Mouse (Mus musculus): ENCODE data around the gene Olfr885.

Gene Olfr885

DNA sequence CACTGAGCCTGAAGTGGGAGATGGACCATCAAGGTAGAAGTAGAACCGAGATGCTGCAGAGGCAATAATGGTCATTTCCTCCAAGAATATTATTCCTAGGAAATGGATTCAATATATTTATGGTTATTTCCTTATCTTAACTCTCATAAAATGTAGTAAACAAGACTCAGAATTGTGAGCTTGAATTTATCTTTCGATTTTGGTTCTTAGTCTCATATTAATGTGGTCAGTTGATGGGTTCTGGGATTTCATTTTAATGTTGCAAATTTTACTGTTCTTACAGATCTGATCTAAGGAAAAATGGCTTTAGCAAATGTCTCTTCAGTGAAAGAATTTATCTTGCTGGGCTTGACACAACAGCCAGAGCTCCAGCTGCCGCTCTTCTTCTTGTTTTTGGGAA, at the start of gene Olfr885:
Olfr885 (plus strand) TSS at position 301 of the 400 bp plus-strand sequence.
- no peak for DNase-seq (ENCODE audit: low spot score in 2 of 2)

- DNase-seq (ENCODE audit: low spot score in 2 of 2) = no peak
These were observed 35.6 kb upstream of the Olfr885 start, which contains the start of gene Olfr883 for GRCm38 (mm10) chr9:38025508-38025907. Olfr883 (plus strand) TSS chr9:38025808.

DNA sequence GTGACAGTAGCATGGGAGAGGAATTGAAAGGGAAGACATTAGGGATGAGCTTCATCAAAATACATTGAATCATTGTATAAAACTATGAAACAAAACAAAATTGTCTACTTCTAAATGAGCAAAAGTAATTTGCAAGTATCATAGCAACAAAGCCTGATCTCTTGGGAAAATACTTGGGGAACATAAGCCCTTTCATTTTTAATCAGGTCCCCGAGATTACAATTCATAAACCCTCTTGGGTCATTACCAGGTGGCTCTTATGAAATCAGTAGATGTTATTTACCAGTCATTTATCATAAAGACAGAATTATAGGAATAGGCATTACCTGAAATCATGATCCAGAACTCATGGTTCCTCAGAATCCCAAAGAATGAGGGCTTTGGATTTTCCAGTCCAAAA, 14.9 kb upstream of the Olfr885 start, which contains the start of gene Olfr884:
Olfr884 (plus strand) TSS at position 301 of the 400 bp plus-strand sequence.
- DNase-seq (ENCODE audit: low spot score in 2 of 2) = no peak

GRCm38 (mm10) chr9:38083772-38084171, 22.6 kb downstream of the Olfr885 start, which contains the start of gene Olfr887:
Olfr887 (plus strand) TSS chr9:38084072.
- DNase-seq (ENCODE audit: low spot score in 2 of 2) = no peak

DNA sequence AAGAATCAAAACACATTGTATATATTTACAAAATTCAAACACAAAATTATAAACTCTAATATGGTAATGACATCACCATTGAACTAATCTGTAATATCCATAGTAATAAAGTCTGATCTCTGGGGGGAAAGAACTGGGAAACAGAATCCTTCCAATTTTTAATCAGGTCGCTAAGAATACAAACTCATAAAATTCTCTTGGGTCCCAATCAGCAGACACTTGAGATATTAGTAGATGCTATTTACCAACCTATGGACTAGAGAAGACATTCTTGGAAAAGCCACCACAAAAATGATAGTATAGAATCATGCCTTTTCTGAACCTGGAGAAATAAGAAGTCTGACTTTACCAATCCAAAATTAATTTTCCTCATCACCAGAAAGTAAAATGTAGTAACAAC, 46.7 kb downstream of the Olfr885 start, which contains the start of gene Olfr888:
Olfr888 (plus strand) TSS at position 301 of the 400 bp plus-strand sequence.
- DNase-seq (ENCODE audit: low spot score in 2 of 2) = no peak

Data from thymus, postnatal 10 days (tissue).